Mouse (Mus musculus): ENCODE measurements around the gene Kcnk10. TPM values are rescaled to one million over a fixed set of nuclear protein-coding genes. Genes with fewer than 3 reads are reported as not detected.

The Kcnk10 gene
- polyA plus RNA-seq, 1 experiment = not detected

DNA sequence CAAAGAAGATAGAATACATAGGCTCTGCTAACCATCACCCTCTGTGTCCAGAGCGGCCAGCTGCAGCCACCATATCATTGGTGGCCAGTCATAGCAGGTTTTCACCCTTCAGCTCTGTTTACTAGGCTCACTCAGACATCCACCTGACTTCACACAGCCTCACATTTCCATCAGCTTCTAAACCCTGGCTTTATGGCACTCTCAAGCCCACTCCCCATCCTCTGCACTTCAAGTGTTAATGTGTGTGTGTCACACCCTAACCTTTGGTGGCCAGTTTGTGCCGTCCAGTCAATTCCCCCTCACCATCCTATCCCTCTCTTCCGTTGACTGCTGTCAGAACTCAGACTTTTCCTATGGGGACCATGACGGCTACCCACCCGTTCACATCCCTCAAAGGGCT lies 184.0 kb downstream of the Kcnk10 start:
- H3K4me3 ChIP-seq (replicated peaks) = no peak overlapping the region
- no peaks in the 10 kb centered on the region for H3K27me3 ChIP-seq (replicated peaks)
- H3K4me1 ChIP-seq = no peaks in the 10 kb centered on the region
- TF ChIP-seq GATA1 (IDR thresholded peaks at IDR 0.05; ENCODE audit: borderline replicate concordance, low read length) = no peak
- H3K9me3 ChIP-seq = peaks cover 15% of the 10 kb centered on the region; the same call in 1 of the 2 replicates
- H3K36me3 ChIP-seq (replicated peaks; ENCODE audit: low read length) = no peaks in the 10 kb centered on the region

GRCm38 (mm10) chr12:98391347-98391746 lies 186.8 kb downstream of the Kcnk10 start:
- Histone ChIP-seq H3K36me3 (replicated peaks; ENCODE audit: low read length) (no peaks in the 10 kb centered on the region), H3K27me3 (replicated peaks) (no peaks in the 10 kb centered on the region), H3K4me1 (no peaks in the 10 kb centered on the region), H3K9me3 (peaks cover 14% of the 10 kb centered on the region), H3K4me3 (replicated peaks) (no peak overlapping the region)
- TF ChIP-seq FLI1 (IDR thresholded peaks at IDR 0.05; ENCODE audit: low read length) = no peak
- TF ChIP-seq GATA1 (IDR thresholded peaks at IDR 0.05; ENCODE audit: borderline replicate concordance, low read length) = no peak

- Histone ChIP-seq H3K9me3 (peaks cover 16% of the 10 kb centered on the region), H3K4me3 (replicated peaks) (no peak overlapping the region), H3K4me1 (no peaks in the 10 kb centered on the region), H3K36me3 (replicated peaks; ENCODE audit: low read length) (no peaks in the 10 kb centered on the region), H3K27me3 (replicated peaks) (no peaks in the 10 kb centered on the region)
- TF ChIP-seq FLI1 (IDR thresholded peaks at IDR 0.05; ENCODE audit: low read length) = no peak
- TF ChIP-seq GATA1 (IDR thresholded peaks at IDR 0.05; ENCODE audit: borderline replicate concordance, low read length) = no peak
Measured at GRCm38 (mm10) chr12:98389618-98390017, 188.5 kb downstream of the Kcnk10 start.

Other genes starting within 250 kb of the Kcnk10 start
- 1.2 and 2.0 TPM in 2 replicates for gene Spata7, start 49.8 kb upstream of the Kcnk10 start, polyA plus RNA-seq (2012; ENCODE audit: insufficient read depth, low replicate concordance)
- gene Ptpn21, start 159.1 kb upstream of the Kcnk10 start, polyA plus RNA-seq (2012; ENCODE audit: insufficient read depth, low replicate concordance) = 0.97 TPM in 1 of 2 replicates, not detected in the other
- 7.4 and 10.2 TPM in 2 replicates for gene Zc3h14, start 168.7 kb upstream of the Kcnk10 start, polyA plus RNA-seq (2012; ENCODE audit: insufficient read depth, low replicate concordance)

Data from megakaryocyte, embryonic 14.5 days (primary cell).